Mouse (Mus musculus): ENCODE measurements around the gene Wdr66.
"Not testable (repeated sequence)": the region's sequence is repeated elsewhere in the genome, so short reads cannot be mapped to it uniquely, and the experiment has no call there.

- TF ChIP-seq EP300 (IDR thresholded peaks at IDR 0.05; ENCODE audit: insufficient read depth, low read depth, low read length); CTCF (IDR thresholded peaks at IDR 0.05): not testable (repeated sequence)
These were observed 48.3 kb upstream of the Wdr66 start for GRCm38 (mm10) chr5:123203591-123203990.
